Mouse (Mus musculus) heart, embryonic 15.5 days (tissue): ENCODE data around the gene Tdgf1. TPM values are rescaled to one million over a fixed set of nuclear protein-coding genes. Genes with fewer than 3 reads are reported as not detected.
A peak's percentile ranks its signal among the peaks of the same experiment; 100 is the strongest.

Experiments used
- ATAC-seq: fragments of 200-750 bp; cut with Nextera tagmentation; replicated peaks from 2 replicates; pipeline ENCODE4 v1.8.0; 2017; ENCODE audit warnings: low read depth, moderate TSS enrichment; ENCODE audit not compliant: insufficient number of reproducible peaks, insufficient read depth, low FRiP score
- H3K27ac ChIP-seq: fragments of 300-500 bp; sonication (generic); 2 replicates; pipeline ENCODE4 v1.5.1; 2015; ENCODE audit warnings: mild to moderate bottlenecking, inconsistent platforms
- H3K27me3 ChIP-seq: fragments of 300-500 bp; sonication (generic); 2 replicates; pipeline ENCODE4 v1.6.1; 2015; ENCODE audit warnings: inconsistent platforms
- H3K36me3 ChIP-seq: fragments of 300-500 bp; sonication (generic); 2 replicates; pipeline ENCODE4 v1.6.1; 2015; ENCODE audit warnings: mild to moderate bottlenecking, inconsistent platforms
- H3K4me1 ChIP-seq: fragments of 300-500 bp; sonication (generic); replicated peaks from 2 replicates; pipeline ENCODE4 v1.6.1; 2015; ENCODE audit warnings: inconsistent platforms
- H3K4me2 ChIP-seq: fragments of 300-500 bp; sonication (generic); 2 replicates; pipeline ENCODE4 v1.6.1; 2015; ENCODE audit warnings: inconsistent platforms, mild to moderate bottlenecking, moderate library complexity
- H3K4me3 ChIP-seq: fragments of 300-500 bp; sonication (generic); 2 replicates; pipeline ENCODE4 v1.5.1; 2015; ENCODE audit warnings: mild to moderate bottlenecking, inconsistent platforms
- H3K9ac ChIP-seq: fragments of 300-500 bp; sonication (generic); 2 replicates; pipeline ENCODE4 v1.6.1; 2015; ENCODE audit warnings: mild to moderate bottlenecking, inconsistent platforms
- H3K9me3 ChIP-seq: fragments of 300-500 bp; sonication (generic); replicated peaks from 2 replicates; pipeline ENCODE4 v1.6.1; 2016; ENCODE audit warnings: inconsistent platforms
- WGBS: fragments of 180-500 bp; shearing (Covaris S2); methylation state at CpG from one replicate; pipeline ENCODE4 v1.1.7; 2015; ENCODE audit warnings: mixed read lengths; 5-methylcytosine and 5-hydroxymethylcytosine counted together
- polyA plus RNA-seq: library from polyadenylated mRNA; unstranded; fragments of >200 nt; fragmentation: Nextera tagmentation; extraction: Ambion mirVana; gene quantifications from 2 replicates; pipeline ENCODE4 v1.2.1, GENCODE M21; 2015

Gene Tdgf1
- polyA plus RNA-seq, 1 experiment from 2014 or later, result not detected

DNA sequence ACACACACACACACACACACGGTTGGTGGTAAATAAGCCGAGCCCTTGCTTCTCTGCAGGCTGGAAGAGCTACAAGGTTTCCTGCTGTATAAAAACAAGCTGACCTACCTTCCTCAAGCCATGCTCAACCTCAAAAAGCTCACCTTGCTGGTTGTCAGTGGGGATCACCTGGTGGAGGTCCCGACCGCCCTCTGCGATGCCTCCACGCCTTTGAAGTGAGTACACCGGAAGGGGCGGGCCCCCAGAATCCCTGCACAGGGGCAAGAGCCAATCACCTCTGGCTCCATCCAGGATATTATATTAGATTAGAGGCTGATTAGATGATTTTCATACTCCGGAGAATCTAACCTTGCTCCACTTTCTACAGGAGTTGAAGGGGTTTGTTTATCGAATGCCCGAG is 33.5 kb upstream of the Tdgf1 start:
- no peak overlapping the region for H3K4me3 ChIP-seq
- no peaks in the 10 kb centered on the region for H3K27me3 ChIP-seq
- no peak overlapping the region for H3K4me2 ChIP-seq
- 91% methylated on average over 11 of the region's 11 CpGs for WGBS
- ATAC-seq, result no peak
- no peaks in the 10 kb centered on the region for H3K36me3 ChIP-seq
- no peak overlapping the region for H3K9ac ChIP-seq
- no peaks in the 10 kb centered on the region for H3K9me3 ChIP-seq
- H3K4me1 ChIP-seq, result no peaks in the 10 kb centered on the region
- H3K27ac ChIP-seq, result no peak overlapping the region

DNA sequence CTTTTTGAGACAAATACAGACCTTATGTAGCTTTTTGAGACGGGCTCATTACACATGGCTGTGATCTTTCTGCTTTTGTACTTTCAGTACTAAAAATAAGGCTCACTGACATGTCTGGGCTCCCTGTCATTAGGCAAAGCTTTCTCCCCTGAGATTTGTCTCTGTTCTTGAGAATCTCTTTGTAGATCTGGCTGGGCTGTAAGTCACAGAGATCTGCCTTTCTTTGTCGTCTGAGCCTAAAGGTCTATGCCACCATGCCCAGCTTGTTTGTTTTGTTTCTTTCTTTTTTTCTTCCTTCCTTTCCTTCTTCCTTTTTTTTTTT is 19.9 kb upstream of the Tdgf1 start:
- H3K4me3 ChIP-seq, result no peak overlapping the region
- H3K27me3 ChIP-seq, result no peaks in the 10 kb centered on the region
- H3K27ac ChIP-seq, result no peak overlapping the region
- H3K4me1 ChIP-seq, result peaks cover 9% of the 10 kb centered on the region
- 57% methylated on average over 2 of the region's 2 CpGs for WGBS
- no peak for ATAC-seq
- no peaks in the 10 kb centered on the region for H3K9me3 ChIP-seq
- H3K4me2 ChIP-seq, result no peak overlapping the region
- no peak overlapping the region for H3K9ac ChIP-seq
- 0 out of 2 replicates have a peak, but pooled peaks cover 2% of the 10 kb centered on the region for H3K36me3 ChIP-seq

DNA sequence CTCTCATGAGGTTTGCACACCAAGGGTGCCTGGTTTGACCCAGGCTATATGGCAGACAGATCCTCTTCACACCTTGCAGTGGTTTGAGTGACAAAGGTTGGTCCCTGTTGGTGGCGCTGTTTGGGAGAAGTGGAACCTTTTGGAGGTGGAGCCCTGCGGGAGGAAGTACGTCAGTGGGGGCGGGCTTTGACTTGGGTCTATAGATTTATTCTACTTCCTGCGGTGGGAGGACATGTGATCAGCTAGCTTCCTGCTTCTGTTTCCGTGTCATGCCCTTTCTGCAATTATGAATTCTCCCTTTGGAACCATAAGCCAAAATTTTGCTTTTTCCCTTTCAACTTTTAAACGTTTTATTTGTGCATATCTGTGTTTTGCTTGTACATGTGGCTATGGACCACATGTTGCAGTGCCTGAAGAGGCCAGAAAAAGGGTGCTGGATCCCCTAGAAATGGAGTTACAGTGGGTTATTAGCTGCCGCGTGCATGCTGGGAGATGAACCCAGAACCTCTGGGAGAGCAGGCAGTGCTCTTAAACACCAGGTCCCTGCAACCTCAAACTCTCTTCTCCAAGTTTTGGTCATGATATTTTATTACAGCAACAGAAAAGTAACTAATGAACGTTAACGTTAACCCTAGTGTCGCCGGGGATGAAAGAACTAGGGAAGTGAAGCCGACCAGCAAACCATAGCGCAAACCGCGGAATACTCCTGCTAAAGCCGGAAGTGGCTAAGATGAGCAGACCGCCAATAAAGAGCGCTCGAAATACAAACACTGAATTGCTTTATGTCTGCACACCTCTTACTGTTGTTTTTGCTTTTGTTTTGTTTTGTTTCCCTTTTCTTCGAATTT is 19.3 kb upstream of the Tdgf1 start:
- 0 out of 2 replicates have a peak, but pooled peaks cover 2% of the 10 kb centered on the region for H3K36me3 ChIP-seq
- peaks cover 9% of the 10 kb centered on the region for H3K4me1 ChIP-seq
- no peaks in the 10 kb centered on the region for H3K9me3 ChIP-seq
- no peaks in the 10 kb centered on the region for H3K27me3 ChIP-seq
- ATAC-seq, result no peak
- H3K27ac ChIP-seq, result no peak overlapping the region
- no peak overlapping the region for H3K9ac ChIP-seq
- no peak overlapping the region for H3K4me3 ChIP-seq
- 89% methylated on average over 22 of the region's 22 CpGs for WGBS
- no peak overlapping the region for H3K4me2 ChIP-seq

DNA sequence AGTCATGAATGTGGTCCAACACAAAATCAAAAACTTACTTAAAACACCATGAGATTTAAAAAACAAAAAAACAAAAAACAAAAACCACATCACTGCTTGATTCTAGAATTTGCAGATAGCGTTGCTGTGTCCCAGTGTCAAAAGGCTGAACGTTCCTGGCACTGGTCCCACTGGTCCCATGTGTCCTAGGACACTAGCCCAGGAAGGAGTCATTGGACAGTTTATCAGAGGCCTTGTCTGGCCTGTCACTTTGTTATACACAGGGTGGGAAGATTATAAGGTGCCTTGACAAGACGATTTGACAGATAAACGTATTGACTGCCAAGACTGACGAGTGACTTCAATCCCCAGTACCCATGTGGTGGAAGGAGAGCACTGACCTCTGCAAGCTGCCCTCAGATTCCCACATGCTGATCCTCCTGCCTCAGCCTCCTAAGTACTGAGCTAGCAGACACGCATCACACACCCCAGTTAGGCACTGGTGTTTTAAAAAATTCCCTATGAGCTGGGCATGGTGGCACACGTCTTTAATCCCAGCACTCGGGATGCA is 17.7 kb upstream of the Tdgf1 start:
- WGBS, result 64% methylated on average over 8 of the region's 8 CpGs

DNA sequence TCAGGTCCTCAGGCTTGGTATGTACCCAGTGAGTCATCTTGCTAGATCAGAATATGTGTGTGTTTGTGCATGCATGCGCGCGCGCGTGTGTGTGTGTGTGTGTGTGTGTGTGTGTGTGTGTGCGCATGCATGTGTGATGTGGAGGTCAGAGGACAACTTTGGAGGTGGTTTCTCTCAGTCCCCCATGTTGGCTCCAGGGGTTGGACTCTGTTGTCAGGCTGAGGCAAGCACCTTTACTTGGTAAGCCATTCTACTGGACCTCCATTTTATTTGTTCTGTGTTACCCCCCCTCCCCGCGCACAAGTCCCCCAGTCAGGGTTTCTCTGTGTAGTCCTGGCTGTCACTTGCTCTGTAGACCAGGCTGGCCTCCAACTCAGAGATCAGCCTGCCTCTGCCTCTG is 15.4 kb upstream of the Tdgf1 start:
- H3K4me1 ChIP-seq, result peaks cover 9% of the 10 kb centered on the region
- H3K4me3 ChIP-seq, result no peak overlapping the region
- 0 out of 2 replicates have a peak, but pooled peaks cover 2% of the 10 kb centered on the region for H3K36me3 ChIP-seq
- ATAC-seq, result no peak
- WGBS, result 96% methylated on average over 8 of the region's 8 CpGs
- H3K9me3 ChIP-seq, result no peaks in the 10 kb centered on the region
- no peak overlapping the region for H3K27ac ChIP-seq
- H3K27me3 ChIP-seq, result no peaks in the 10 kb centered on the region
- H3K4me2 ChIP-seq, result no peak overlapping the region
- no peak overlapping the region for H3K9ac ChIP-seq

More for the DNA sequence above, 17.7 kb upstream of the Tdgf1 start:
- no peak overlapping the region for H3K4me3 ChIP-seq
- H3K4me1 ChIP-seq, result peaks cover 9% of the 10 kb centered on the region
- ATAC-seq, result no peak
- no peak overlapping the region for H3K27ac ChIP-seq
- H3K9ac ChIP-seq, result no peak overlapping the region
- H3K36me3 ChIP-seq, result 0 out of 2 replicates have a peak, but pooled peaks cover 2% of the 10 kb centered on the region
- H3K27me3 ChIP-seq, result no peaks in the 10 kb centered on the region
- H3K9me3 ChIP-seq, result no peaks in the 10 kb centered on the region
- no peak overlapping the region for H3K4me2 ChIP-seq

DNA sequence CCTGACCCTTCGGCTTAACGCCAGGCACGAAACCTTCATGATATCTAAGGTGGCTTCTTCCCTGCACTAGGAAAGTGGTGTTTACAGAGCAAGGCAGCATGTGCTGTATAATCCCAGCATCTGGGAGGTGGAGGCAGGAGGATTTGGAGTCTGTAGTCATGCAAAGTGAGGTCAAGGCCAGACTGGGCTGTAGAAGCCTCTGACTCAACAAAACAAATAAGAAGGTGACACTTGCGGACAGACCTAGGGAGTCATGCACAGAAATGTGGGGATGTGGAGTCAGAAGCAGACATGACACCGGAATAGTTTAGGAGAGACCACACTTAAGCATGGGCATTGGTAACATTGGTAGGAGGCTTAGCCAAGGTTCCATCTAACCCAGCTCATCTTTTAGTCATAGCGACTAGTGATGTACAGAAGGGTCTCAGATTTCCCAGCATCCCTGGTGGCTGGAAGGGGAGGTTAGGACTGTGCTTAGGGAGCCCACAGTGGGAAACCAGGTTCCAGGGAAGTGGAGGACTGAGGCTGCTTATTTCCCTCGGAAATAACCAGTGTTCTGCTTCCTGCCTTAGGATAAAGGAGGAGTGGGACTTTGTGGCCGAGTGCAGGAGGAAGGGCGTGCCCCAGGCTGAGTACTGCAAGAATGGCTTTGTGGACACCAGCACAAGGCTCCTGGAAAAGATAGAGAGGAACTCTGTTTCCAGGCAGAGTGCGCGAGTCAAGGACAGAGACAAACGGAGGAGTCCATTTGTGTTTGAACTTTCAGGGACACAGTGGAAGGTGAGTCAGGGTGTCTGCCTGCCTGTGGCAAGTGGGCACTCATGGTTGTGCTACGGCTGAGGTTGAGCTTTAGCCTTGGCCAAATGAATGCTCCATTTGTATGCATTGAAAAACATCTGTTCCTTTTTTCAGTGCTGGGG is 14.5 kb upstream of the Tdgf1 start:
- Histone ChIP-seq H3K27me3 (no peaks in the 10 kb centered on the region), H3K4me3 (no peak overlapping the region), H3K36me3 (0 out of 2 replicates have a peak, but pooled peaks cover 2% of the 10 kb centered on the region), H3K27ac (no peak overlapping the region), H3K9ac (no peak overlapping the region), H3K4me2 (no peak overlapping the region), H3K9me3 (no peaks in the 10 kb centered on the region), H3K4me1 (peaks cover 9% of the 10 kb centered on the region)
- no peak for ATAC-seq
- WGBS, result 79% methylated on average over 13 of the region's 13 CpGs

DNA sequence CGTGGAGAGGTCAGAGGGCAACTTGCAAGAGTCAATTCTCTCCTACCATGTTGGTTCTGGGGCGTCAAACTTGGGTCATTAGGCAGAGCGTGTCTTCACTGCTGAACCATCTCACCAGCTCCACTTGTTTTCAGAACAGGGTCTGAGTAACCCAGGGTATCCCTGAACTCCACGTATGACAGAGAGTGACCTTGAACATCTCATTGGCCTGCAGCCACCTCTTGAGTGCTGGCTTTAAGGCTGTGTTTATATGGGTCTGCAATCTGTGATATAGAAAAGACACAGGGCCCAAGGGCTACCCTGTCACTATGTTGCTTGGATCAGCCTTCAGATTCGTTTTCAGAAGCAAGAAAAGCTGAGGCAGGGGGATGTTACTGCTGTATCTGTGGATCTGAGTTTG is 13.7 kb upstream of the Tdgf1 start:
- Histone ChIP-seq H3K4me3 (no peak overlapping the region), H3K36me3 (0 out of 2 replicates have a peak, but pooled peaks cover 2% of the 10 kb centered on the region), H3K9ac (no peak overlapping the region), H3K4me1 (peaks cover 9% of the 10 kb centered on the region), H3K4me2 (no peak overlapping the region), H3K27me3 (peaks cover 4% of the 10 kb centered on the region; the same call in 1 of the 2 replicates), H3K27ac (no peak overlapping the region), H3K9me3 (no peaks in the 10 kb centered on the region)
- 72% methylated on average over 5 of the region's 5 CpGs for WGBS
- ATAC-seq, result no peak

DNA sequence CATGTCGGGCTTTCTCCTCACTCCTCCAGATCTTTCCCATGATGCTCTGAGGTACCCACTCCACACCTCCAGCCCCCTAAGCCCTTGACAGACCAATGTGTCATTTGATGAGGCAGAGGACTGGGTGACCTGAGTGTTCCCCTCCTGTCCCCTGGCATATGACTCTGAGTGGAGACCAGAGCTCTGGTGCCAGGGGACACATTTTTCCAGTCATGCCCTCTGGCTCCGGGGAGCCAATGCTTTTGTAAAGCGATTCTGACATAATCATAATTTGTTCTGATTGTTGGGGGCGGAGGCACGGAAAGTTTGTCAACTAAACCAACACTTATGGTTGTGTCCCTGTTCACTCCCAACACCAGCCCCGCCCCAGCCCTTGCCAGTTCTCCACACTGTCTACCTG is 10.0 kb upstream of the Tdgf1 start:
- H3K27ac ChIP-seq, result no peak overlapping the region
- 73% methylated on average over 6 of the region's 6 CpGs for WGBS
- H3K4me1 ChIP-seq, result peaks cover 14% of the 10 kb centered on the region
- no peak for ATAC-seq
- no peaks in the 10 kb centered on the region for H3K9me3 ChIP-seq
- H3K9ac ChIP-seq, result no peak overlapping the region
- peaks cover 6% of the 10 kb centered on the region; the same call in 1 of the 2 replicates for H3K27me3 ChIP-seq
- no peak overlapping the region for H3K4me3 ChIP-seq
- no peak overlapping the region for H3K4me2 ChIP-seq
- no peaks in the 10 kb centered on the region for H3K36me3 ChIP-seq

DNA sequence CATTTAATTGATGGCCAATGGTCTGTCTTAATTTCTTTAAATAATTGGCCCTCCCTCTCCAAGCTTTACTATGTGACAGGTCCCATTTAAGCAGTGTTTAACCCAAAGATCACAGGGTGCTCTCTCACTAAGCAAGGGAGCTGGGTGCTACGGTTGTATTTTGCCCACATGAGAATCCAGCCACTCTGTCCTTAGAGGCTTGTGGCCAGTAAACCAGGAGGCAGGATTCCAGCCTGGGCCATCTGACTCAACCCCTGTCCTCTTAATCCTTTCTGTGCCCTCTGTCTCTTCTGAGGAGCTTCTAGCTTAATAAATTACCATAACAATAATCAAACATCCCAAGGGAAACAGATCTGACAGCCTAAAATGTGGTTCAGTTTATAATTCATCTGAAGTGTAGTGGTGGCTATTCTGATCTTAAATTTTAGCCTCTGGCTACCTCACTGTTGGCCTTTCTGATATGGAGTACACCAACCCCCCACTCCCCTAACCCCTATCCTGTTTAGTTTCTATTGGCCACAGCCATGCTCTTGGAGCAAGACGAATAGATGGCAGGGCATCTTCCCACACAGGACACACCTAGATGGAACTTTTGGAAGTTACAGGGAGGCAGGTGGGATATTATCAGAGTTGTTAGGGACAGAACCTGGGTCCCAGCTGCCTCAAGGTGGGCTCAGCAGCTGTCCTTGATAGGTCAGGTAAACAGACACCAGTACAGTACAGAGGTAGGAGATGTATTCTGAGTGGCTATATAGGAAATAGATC is 8.9 kb upstream of the Tdgf1 start:
- H3K27ac ChIP-seq, result no peak overlapping the region
- H3K9me3 ChIP-seq, result no peaks in the 10 kb centered on the region
- 45% methylated on average over 2 of the region's 2 CpGs for WGBS
- peak overlapping the region; percentile 62; the same call in 1 of the 2 replicates for H3K4me3 ChIP-seq
- H3K36me3 ChIP-seq, result no peaks in the 10 kb centered on the region
- peaks cover 14% of the 10 kb centered on the region for H3K4me1 ChIP-seq
- ATAC-seq, result no peak
- peak overlapping the region; percentile 95 for H3K4me2 ChIP-seq
- H3K9ac ChIP-seq, result no peak overlapping the region
- peaks cover 6% of the 10 kb centered on the region; the same call in 1 of the 2 replicates for H3K27me3 ChIP-seq

DNA sequence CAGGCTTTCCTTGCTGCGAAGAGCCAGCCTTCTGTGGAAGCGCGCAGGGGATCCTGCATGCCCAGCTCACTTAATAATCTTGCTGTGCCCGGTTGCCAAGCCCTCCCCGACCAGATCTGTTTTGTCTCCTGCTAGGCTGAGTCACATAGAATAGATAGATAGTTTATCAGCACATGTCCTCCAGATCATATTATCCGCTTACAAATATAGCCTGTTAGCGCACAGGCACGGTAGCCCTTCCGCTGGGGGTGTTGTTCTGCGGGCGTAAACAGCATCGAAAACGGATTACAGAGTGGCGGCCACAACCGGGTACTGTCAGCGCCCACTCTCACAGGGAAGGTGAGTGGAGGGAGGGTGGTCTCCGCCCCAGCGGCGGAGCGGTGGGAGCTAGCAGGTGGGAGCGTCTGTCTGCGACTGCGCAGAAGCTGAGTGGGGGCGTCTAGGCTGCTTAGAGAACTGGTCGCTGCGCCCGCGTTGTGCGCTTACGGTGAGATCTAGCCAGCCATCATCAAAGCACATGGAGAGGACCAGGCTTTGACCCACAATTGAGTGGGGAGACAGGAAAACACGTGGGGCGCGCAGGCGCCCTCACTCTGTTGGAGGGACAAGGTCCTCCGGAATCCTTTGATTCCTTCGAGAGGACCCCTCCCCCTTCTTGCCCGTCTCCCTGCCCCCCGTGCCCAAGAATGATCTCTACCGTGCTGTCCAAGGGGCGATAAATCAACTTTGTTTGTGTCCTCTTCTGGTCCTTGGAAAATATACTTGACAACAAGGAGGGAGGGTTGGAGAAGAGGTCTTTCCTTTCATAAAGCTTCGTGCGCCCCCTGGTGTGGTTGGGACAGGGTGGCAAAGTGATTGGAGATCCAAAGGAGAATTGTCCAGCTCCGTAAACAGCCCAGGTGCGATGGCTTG is 7.8 kb upstream of the Tdgf1 start:
- Histone ChIP-seq H3K9me3 (no peaks in the 10 kb centered on the region), H3K27me3 (peaks cover 6% of the 10 kb centered on the region; the same call in 1 of the 2 replicates), H3K4me3 (peak overlapping the region; percentile 62), H3K9ac (peak overlapping the region; percentile 58), H3K4me1 (peaks cover 20% of the 10 kb centered on the region), H3K36me3 (no peaks in the 10 kb centered on the region), H3K4me2 (peak overlapping the region; percentile 95), H3K27ac (peak overlapping the region; percentile 83)
- whole genome bisulfite sequencing, result 1% methylated on average over 44 of the region's 44 CpGs
- ATAC-seq, result peak; percentile 68
